Mouse (Mus musculus): ENCODE measurements around the gene Ly6g6e.
"Not testable (repeated sequence)": the region's sequence is repeated elsewhere in the genome, so short reads cannot be mapped to it uniquely, and the experiment has no call there.

Ly6g6e gene

DNA sequence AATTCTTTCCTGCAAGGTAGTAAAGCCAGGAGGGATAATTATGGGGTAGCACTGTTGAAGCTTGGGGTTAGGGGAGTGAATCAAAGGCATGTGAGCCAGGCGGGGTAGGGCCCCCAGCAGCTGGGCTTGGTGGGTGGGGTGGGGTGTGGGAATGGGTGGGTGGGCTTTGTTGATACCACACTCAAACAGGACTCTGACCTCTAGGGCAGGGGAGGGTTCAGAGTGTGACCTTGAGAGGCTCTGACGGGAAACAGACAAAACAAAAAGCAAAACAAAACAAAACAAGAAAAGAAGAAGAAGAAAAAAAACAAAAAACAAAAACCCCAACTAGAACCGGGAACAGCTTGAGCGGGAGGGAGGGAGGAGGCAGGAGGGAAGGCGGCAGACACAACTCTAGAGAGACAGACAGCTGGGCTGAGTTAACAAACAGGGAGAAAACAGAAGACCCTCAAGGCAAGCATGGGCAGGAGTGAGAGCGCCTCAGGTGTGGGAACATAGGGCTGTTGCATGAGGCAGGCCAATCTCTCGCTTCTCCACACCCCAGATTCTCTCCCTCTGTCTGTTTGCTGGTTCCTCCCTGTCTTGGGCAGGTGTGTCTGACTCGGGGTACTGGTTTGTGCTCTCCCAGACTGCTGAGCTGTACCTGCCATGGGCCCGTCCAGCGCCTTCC, at the start of gene Ly6g6e:
Gene Ly6g6e, plus strand, starts transcription at position 396 of the 670 bp plus-strand sequence.
- DNase-seq (ENCODE audit: low read depth, low spot score): no peak

DNA sequence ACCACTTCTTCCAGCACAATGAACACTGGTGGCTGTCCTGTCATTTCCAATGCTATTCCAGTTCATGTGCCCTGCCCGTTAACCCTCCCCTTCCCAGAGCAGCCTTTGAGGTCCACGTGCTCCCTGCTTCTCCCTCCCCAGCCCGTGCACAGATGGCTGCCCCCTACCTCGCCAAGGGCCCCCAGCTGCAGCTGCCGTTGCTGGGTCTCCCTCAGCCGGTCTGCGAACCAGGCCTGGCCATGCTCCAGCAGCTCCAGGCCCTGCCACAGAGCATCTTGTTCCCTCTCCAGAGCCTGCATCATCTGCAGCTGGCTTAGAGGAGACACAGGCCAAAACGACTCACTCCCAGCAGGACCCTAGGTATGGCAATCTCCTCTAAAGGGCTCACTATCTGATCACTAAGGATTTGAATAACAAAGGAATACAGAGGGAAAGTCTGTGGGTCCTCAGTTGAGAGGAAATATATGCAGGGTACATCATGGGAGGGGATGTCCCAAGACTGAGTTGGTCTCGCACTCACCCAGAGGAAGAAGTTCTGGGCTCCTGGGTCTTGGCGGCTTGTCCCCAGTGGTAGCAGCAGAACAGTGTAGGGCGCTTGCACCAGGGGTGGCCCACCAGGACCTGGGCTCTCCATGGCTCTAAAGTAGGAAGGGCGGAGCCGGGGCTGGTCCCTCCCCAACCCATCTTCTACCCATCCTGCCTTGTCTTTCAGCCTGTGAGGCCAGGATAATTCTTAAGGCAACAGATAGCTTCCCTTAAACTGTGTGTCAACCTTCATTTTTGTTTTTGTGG, 49.2 kb upstream of the Ly6g6e start, which contains the start of gene Sapcd1:
Gene Sapcd1, minus strand, starts transcription at position 740 of the 792 bp plus-strand sequence.
- no peak for DNase-seq (ENCODE audit: low read depth, low spot score)

DNA sequence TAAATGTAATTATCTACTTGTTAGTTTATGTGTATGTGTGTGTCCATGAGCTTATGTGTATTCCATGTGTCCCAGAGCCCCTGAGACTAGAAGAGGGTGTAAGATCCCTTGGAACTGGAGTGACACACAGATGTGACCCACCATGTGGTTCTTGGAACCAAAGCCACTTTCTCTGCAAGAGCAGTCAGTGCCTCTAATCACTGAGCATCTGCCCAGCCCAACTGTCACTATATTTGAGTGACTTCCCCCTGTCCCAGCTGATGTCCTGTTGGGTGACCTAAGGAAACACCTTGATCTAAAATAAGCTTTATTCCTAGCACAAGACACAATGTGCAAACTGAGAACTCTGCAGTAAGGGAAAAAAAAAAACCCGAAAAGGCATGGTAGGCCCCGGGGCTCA, 48.4 kb upstream of the Ly6g6e start:
- DNase-seq (ENCODE audit: low read depth, low spot score): no peak

DNA sequence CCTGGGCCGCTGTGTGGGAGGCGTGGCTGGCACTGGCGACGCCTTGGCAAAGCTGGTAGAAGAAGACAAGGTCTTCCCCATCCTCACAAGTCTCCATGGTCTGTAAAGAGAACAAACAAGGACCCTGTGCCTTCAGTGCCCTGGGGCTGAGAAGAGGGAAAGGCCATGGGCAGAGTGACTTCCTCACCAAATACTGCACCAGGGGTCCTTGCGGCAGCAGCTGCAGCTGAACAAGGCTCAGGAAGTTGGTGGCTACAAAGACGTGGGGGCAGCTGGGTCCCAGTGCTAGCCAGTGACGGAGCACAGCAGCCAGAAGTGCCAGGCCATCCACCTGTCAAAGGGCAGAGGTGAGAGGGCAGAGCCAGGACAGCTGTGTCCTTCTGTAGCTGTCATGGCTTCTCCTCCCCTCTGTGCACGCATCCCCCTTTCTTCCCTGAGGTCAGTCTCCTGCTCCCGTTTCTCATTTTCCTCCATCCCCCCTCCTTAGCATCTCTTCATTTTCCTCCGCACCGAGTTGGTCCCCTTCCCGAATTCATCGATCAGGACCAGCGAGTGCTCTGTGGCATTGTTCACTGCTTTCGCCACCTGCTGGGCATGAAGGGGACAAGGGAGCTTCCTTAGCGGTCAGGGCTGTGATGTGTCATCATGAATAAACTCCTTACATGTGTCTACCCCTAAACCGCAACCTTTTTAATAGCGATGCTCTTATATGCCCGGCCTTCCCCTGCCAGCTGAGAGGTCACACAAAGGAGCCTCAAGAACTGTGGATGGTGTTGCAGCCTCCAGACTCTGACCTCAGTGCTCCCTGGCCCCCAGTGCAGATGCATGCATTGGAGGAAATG, 46.8 kb upstream of the Ly6g6e start:
- peak; percentile 53 for DNase-seq (ENCODE audit: low read depth, low spot score)

DNA sequence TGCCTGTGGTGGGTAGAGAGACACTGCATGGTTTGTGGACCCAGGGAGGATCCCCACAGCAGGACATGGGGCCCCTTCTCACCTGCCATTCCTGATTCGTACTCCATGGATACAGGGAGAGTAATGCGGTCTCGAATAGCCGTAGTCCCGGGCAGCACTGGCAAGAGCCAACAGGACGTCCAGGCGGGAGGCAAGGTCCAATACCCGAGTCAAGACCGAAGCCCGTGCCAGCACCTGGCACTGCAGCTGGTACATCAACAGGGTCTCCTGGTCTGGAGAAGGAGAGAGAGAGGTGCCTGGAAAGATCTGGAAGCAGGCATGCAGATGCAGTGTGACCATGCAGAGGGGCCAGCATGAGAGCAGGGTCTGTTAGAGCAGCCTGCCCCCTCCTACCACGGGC, 45.4 kb upstream of the Ly6g6e start:
- no peak for DNase-seq (ENCODE audit: low read depth, low spot score)

DNA sequence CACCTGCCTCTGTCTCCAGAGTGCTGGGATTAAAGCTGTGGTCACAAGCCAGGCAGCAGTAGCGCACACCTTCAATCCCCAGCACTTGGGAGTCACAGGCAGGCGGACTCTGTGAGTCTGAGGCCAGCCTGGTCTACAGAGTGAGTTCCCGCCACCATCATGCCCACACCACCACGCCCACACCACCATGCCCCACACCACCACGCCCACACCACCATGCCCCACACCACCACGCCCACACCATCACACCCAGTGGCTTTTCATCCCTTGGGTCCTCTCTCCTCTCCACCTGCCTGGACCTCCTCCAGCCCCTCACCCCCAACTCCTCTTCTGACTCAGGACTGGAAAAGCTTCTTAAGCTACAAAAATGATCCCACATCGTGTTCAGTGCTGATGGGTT, 44.8 kb upstream of the Ly6g6e start:
- no peak for DNase-seq (ENCODE audit: low read depth, low spot score)

DNA sequence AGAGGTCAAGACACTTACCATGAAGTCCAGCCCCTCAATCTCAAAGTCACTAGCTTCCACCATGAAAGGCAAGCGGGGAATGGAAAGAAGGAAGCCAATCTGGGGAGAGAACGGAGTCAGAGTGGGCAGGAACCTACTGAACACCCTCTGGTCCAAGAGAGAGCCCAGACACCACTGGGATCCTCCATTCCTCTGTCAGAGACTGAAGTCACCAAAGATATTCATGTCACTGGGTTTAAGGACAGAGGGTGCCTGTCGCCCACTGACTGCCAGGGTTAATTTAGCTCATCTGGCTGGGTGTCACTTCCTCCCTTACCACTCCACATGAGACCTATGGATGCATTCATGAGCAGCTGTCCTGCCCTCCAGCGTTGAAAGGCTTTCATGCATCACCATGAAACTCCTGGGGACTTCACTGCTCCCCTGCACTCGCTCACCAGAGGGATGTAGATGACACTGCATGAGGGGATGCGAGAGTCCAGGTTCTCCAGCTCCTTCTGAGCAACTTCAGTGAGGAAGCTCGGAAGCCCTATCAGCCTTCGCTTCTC, 44.3 kb upstream of the Ly6g6e start:
- DNase-seq (ENCODE audit: low read depth, low spot score): no peak

DNA sequence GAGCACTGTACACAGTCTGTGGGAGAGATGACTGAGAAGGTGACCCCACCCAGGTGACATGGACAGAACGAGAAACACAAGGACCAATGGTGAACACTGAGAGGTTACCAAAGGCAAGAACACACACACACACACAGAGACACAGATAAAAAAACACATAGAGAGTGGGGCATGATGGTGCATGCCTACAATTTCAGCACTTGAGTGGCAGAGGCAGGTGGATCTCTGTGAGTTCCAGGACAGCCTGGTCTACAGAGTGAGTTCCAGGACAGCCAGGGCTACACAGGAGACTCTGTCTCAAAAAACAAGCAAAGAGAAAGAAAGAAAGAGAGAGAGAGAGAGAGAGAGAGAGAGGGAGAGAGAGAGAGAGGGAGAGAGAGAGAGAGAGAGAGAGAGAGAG, 43.0 kb upstream of the Ly6g6e start:
- DNase-seq (ENCODE audit: low read depth, low spot score): not testable (repeated sequence)

DNA sequence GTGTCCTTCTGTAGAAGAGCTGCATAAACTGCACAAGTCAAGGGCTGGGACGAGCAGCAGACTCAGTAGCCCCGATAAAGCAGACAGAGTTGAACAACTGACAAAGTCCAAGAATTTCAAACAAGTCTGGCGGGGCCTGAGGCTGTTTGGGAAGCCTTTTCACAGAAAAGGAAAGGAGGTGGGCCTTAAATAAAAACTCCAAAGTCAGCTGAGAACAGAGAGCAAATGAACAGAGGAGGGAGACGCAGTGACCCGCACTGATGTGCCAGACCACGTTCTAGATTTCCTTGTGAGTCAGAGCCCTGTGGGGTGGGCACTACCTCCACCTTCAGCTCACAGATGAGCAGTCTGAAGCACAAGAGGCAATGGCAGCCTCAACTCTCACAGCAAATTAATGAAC, 41.8 kb upstream of the Ly6g6e start:
- no peak for DNase-seq (ENCODE audit: low read depth, low spot score)

DNA sequence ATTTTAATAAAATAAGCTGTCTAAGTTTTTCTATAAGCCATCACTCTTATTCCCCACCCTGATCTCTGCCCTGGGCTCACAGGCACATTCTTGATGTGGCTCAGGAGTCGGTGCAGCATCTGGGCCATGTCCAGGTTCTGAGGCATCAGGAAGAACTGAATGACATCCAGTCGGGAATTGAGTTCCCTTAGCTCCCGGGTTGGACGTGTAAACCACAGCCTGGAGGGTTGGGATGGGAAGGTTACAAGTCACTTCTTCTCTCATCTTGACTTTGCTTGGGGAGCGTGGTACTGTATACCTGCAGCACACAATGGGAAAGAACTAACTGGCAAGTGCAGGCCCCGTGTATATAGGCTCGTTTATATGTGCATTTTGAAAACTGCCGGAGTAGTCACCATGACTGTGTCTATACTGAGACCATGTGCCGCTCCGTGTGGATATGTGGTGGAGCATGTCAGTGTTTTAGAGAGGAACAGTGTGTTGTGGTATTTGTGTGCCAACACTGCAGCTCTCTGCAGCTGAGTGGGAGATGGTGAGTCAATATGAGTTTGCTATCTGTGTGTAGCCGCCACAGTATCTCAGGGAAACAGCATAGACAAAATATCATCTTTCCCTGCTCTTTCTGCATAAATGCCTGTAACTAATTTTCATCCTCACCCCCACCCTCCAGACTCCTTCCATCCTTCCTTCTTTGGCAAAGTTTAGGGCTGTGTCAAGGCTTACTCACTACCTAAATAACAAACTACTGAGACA, 37.4 kb upstream of the Ly6g6e start:
- no peak for DNase-seq (ENCODE audit: low read depth, low spot score)

DNA sequence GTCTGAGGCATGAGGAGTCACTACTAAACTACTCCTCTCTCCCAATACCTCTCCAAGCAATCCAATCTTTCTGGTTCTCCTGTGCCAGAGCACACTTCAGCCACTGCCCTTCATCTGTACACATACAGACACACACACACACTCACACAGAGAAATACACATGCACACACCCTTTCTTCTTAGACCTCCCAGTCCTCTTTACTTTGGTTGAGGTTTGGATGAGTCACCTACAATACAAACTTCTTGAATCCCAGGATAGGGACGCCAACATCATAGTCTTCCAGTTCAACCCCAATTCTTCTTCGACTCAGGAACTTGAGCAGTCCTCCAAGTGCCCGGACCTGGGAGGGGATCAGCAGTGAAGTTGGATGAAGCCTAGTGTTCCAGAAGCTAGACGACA, 32.9 kb upstream of the Ly6g6e start:
- DNase-seq (ENCODE audit: low read depth, low spot score): no peak

DNA sequence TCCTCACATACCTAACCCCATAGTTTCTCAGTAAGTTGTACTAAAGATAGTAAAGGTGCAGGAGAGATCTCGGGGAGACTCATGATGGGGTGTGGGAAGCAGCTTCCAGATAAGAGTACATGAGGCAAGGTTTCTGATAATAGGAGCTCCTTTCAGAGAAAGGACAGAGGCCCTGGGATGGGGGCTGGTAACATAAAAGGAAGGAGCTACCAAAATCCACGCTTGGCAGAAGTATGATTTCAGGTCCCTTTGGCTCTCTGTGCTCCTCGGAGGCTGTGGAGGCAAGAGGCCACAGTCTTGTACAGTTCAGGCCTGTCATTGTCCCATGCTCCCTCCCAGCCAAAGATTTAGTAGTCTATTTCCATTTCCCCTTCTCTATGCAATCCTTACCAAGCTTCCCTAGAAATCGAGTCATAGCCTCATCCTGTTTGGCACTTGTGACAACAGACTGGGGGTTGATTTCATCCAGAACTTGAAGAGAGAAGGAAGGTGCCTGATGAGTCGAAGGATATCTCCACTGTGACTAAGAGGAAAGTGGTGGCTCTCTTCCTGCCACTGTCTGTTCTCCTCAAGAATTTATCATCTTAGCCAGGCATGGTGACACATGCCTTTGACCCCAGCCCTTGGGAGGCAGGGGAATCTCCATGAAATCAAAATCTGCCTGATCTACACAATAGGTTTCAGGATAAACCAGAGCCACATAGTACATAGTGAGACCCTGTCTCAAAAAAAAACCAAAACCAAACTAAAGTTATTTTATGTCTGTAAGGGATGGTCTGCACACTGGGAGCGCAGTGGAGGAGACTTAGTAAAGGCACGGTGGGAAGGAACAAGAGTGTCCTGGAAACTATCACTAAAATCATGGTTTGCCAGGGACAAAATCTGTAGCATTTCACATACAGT, 31.5 kb upstream of the Ly6g6e start:
- DNase-seq (ENCODE audit: low read depth, low spot score): no peak

DNA sequence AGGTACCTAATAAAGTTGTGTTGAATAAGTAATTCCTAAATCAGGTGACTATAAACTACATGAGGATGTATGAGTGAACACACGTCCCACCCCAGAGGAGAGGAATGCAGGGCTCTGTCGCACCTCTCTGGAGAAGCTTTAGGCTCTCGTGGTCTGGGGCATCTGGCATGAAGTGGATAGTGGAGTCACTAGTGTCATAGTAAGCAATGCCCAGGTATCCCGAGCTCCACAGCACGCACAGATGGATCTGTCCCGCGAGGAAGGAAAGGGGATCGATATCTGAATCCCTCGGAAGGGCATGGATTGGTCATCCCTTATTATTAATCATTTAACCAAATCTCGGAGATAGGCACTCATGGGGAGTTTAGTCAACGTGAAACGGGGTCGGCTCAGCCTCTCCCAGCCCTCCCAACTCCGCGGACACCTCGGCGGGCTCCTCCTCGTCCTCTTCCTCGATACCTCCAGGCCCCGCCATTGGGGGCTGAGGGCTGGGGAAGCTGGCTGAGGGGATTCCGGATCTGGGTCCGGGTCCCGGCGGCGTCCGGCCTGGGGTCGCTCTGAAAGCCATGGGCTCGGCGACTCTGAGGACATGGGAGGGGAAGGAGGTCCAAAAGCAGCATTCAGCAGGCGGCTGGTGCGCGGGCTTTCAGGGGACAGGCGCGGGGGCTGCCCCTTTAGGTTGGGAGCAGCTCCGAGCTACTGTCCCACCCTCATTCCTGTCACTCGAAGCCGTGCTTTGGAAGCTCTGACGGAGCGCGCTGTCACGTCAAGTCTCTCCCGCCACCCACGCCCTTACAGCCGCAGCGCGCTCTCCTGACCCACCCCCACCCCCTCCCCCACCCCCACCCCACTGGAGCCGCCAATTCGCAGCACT, 30.7 kb upstream of the Ly6g6e start:
- no peak for DNase-seq (ENCODE audit: low read depth, low spot score)

DNA sequence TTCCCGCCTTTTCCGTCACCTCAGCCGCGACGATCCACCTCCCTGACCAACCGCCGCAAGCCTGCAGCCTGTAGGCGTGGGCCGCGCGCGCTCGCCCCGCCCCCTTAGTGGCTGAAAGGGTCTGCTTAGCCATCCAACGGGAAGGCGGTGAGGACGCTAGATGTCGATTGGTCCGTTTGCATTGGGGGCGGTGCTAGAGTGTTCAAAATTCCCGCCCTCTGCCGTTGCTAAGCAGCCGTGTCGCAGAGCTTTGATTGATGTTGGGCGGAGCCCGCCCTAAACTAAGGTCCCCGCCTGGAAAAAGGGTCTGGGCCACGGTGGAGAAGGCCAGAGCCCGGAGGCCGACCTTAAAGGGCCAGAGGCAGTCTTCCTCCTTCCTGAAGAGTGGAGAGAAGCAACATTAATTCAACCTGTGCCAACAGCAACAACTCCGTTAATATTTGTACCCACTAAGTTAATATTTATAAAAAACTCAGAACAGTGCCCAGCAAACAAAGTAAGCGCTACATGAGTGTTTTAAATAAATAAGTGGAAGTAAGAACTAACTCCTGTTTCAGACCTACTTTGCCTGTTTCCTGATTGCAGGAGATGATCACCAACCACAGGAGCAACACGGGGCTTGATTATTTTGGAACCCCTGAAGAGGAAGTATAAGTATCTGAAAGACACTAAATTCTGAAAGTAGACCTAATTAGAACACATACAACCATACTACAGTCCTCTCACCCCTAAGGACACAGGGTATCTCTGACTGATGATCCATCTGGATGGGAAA, 29.8 kb upstream of the Ly6g6e start, which contains the start of gene Msh5:
Gene Msh5, minus strand, starts transcription at position 65 of the 775 bp plus-strand sequence.
- DNase-seq (ENCODE audit: low read depth, low spot score): peak; percentile 100

DNA sequence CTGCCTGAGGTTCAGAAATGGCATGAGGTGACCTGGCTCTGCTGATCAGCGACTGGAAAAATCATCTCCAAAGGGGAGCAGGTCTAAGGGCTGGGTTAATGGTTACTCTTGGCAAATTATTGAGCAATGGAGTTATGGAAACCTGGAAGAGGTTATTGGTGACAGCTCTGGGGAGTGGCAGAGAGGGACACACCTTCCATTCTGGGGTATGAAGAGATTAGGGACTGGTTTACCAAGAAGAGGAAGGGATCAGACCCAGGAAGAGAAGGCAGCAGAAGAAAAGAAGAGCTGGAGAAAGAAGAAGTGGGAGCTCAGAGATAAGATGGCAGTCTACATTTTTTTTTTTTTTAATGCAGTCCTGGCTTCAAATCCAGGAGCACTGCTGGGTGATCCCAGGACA, 29.0 kb upstream of the Ly6g6e start:
- DNase-seq (ENCODE audit: low read depth, low spot score): no peak

DNA sequence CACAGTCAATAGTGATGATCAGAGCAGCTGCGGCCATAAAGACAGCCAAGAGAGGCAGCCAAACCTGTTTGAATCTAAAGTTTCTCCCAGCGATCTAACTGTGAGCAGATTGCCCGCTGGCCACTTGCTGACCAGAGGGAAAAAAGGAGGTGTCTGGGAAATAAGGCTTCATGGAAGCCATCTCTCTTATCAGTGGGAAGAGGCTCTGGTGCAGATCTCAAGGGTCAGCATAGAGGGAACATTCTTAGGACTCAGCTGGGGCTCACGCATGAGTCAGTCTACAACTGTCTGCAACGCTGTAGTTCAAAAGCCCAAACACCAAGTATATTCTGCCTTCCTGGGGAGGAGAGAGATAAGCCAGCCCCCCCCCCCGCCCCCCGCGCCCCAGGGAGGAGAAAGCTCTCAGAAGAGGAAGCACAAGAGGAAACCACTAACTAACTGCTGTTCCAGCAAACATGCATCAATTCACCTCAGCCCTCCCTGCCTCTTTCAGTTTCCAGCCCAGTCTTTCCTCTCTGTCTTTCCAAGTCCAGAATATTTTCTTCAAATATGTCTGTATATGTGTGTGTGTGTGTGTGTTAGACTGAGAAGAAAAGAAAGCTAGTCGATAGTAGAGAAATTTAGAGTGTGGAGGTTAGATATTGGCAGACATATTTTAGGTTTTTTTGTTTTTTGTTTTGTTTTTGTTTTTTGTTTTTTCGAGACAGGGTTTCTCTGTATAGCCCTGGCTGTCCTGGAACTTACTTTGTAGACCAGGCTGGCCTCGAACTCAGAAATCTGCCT, 28.4 kb upstream of the Ly6g6e start:
- no peak for DNase-seq (ENCODE audit: low read depth, low spot score)

DNA sequence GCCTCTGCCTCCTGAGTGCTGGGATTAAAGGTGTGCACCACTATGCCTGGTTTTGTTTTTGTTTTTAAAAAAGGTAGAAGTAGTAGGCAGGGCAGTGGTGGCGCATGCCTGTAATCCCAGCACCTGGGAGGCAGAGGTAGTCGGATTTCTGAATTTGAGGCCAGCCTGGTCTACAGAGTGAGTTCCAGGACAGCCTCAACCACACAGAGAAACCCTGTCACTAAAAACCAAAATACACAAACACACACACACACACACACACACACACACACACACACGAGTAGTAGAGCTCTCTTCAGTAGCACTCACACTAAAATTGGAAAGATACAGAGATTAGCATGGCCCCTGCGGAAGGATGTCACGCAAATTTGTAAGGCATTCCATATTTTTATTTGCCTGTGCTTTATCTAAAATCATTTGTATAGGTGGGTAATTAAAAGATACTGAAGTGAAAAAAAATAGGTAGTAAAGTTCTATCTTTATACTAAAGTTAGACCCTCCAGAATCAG, 27.7 kb upstream of the Ly6g6e start:
- DNase-seq (ENCODE audit: low read depth, low spot score): no peak

All from mesoderm, embryonic 11.5 days (tissue).